Mouse (Mus musculus) small intestine, adult 2 months (tissue): ENCODE results near the gene Maneal.

ENCODE experiments used
- CTCF ChIP-seq: fragments of 200-500 bp; IDR thresholded peaks from 2 replicates; pipeline ENCODE4 v1.5.1; 2012; ENCODE audit warnings: low read depth, mild to moderate bottlenecking, control low read depth, inconsistent platforms, low read length, moderate library complexity, mixed read lengths; ENCODE audit not compliant: insufficient replicate concordance, insufficient read length; ENCODE audit errors: extremely low read depth
- POLR2A ChIP-seq: fragments of 200-500 bp; IDR thresholded peaks from 2 replicates; pipeline ENCODE4 v1.6.1; 2012; ENCODE audit warnings: low read depth, mild to moderate bottlenecking, control low read depth, inconsistent platforms, low read length, moderate library complexity

GRCm38 (mm10) chr4:124894508-124895428 lies 32.8 kb upstream of the Maneal start:
- TF ChIP-seq CTCF (no peak), POLR2A (no peak)
